Mouse (Mus musculus): Measurements from ENCODE around the gene Clp1. TPM values are rescaled to one million over a fixed set of nuclear protein-coding genes. Genes with fewer than 3 reads are reported as not detected.

The Clp1 gene
- total RNA-seq, 2 experiments from 2014 or later = 7.5 to 8.3 TPM

- intact Hi-C loops (cut with DNase I) = no loop called here
- DNase-seq (ENCODE audit: low spot score in 2 of 2) = no peak
Observed at GRCm38 (mm10) chr2:84716423-84717355, 10.5 kb downstream of the Clp1 start.

GRCm38 (mm10) chr2:84715562-84716361 lies 11.4 kb downstream of the Clp1 start:
- DNase-seq (ENCODE audit: low spot score in 2 of 2) = peak; percentile 87 to 98
- intact Hi-C loops (cut with DNase I) = no loop called here

- peak; percentile 99 to 100 for DNase-seq (ENCODE audit: low spot score in 2 of 2)
- intact Hi-C loops (cut with DNase I) = loop anchor here (5.0 kb wide), 1 partner anchor 38 kb away; the partner anchor contains the start of genes Gm28635, Med19 and Tmx2
Observed at GRCm38 (mm10) chr2:84714811-84715561, 12.2 kb downstream of the Clp1 start, which contains the start of gene Zdhhc5. Zdhhc5 (minus strand) TSS chr2:84715180.

GRCm38 (mm10) chr2:84714422-84714810 lies 12.7 kb downstream of the Clp1 start:
- DNase-seq (ENCODE audit: low spot score in 2 of 2) = peak in 1 of 2 experiments; percentile 28
- intact Hi-C loops (cut with DNase I) = loop anchor here (5.0 kb wide), 1 partner anchor 37 kb away; the partner anchor contains the start of genes Gm28635, Med19 and Tmx2

- no peak for DNase-seq (ENCODE audit: low spot score in 2 of 2)
- intact Hi-C loops (cut with DNase I) = loop anchor here (5.0 kb wide), 1 partner anchor 35 kb away; the partner anchor contains the start of genes Gm28635, Med19 and Tmx2
Observed at GRCm38 (mm10) chr2:84711898-84712297, 15.3 kb downstream of the Clp1 start.

GRCm38 (mm10) chr2:84707523-84707922 lies 19.6 kb downstream of the Clp1 start:
- intact Hi-C loops (cut with DNase I) = no loop called here
- no peak for DNase-seq (ENCODE audit: low spot score in 2 of 2)

- intact Hi-C loops (cut with DNase I) = no loop called here
- DNase-seq (ENCODE audit: low spot score in 2 of 2) = no peak
Observed at GRCm38 (mm10) chr2:84705295-84705694, 21.9 kb downstream of the Clp1 start.

GRCm38 (mm10) chr2:84704329-84704728 lies 22.8 kb downstream of the Clp1 start:
- intact Hi-C loops (cut with DNase I) = no loop called here
- DNase-seq (ENCODE audit: low spot score in 2 of 2) = no peak

GRCm38 (mm10) chr2:84703497-84703896 lies 23.7 kb downstream of the Clp1 start:
- DNase-seq (ENCODE audit: low spot score in 2 of 2) = no peak
- intact Hi-C loops (cut with DNase I) = no loop called here

- DNase-seq (ENCODE audit: low spot score in 2 of 2) = no peak
- intact Hi-C loops (cut with DNase I) = no loop called here
Observed at GRCm38 (mm10) chr2:84695007-84695695, 32.0 kb downstream of the Clp1 start.

GRCm38 (mm10) chr2:84690050-84690449 lies 37.1 kb downstream of the Clp1 start:
- intact Hi-C loops (cut with DNase I) = no loop called here
- DNase-seq (ENCODE audit: low spot score in 2 of 2) = no peak

- DNase-seq (ENCODE audit: low spot score in 2 of 2) = no peak
- intact Hi-C loops (cut with DNase I) = no loop called here
Observed at GRCm38 (mm10) chr2:84688080-84688844, 38.9 kb downstream of the Clp1 start.

GRCm38 (mm10) chr2:84682605-84683183 lies 44.5 kb downstream of the Clp1 start:
- intact Hi-C loops (cut with DNase I) = no loop called here
- DNase-seq (ENCODE audit: low spot score in 2 of 2) = no peak

GRCm38 (mm10) chr2:84679016-84679415 lies 48.1 kb downstream of the Clp1 start, which contains the start of gene Tmx2:
Tmx2 (minus strand) TSS chr2:84679140.
- intact Hi-C loops (cut with DNase I) = loop anchor here (5.0 kb wide), 1 partner anchor 33 kb away; no protein-coding TSS in a partner anchor
- no peak for DNase-seq (ENCODE audit: low spot score in 2 of 2)

GRCm38 (mm10) chr2:84677968-84678880 lies 48.9 kb downstream of the Clp1 start, which contains the start of the genes Gm28635 and Med19:
Gm28635 (minus strand) TSS chr2:84678041.
Med19 (plus strand) TSS chr2:84678402.
- intact Hi-C loops (cut with DNase I) = loop anchor here (5.0 kb wide), 1 partner anchor 34 kb away; no protein-coding TSS in a partner anchor
- peak; percentile 95 to 99 for DNase-seq (ENCODE audit: low spot score in 2 of 2)

GRCm38 (mm10) chr2:84677270-84677967 lies 49.7 kb downstream of the Clp1 start:
- DNase-seq (ENCODE audit: low spot score in 2 of 2) = no peak
- intact Hi-C loops (cut with DNase I) = loop anchor here (5.0 kb wide), 1 partner anchor 35 kb away; no protein-coding TSS in a partner anchor

Measured in left cerebral cortex, postnatal 14 days (tissue).